Mouse (Mus musculus) stomach, embryonic 15.5 days (tissue): ENCODE measurements around the gene Lrrc59. TPM values are rescaled to one million over a fixed set of nuclear protein-coding genes. Genes with fewer than 3 reads are reported as not detected.
"Not testable (repeated sequence)": the region's sequence is repeated elsewhere in the genome, so short reads cannot be mapped to it uniquely, and the experiment has no call there.

Experiments used
- ATAC-seq: fragments of 200-750 bp; cut with Nextera tagmentation; 2 replicates; pipeline ENCODE4 v1.8.0; 2017; ENCODE audit warnings: low read depth, moderate number of reproducible peaks, moderate TSS enrichment; ENCODE audit not compliant: insufficient read depth, low FRiP score
- H3K27ac ChIP-seq: fragments of 300-500 bp; sonication (generic); 2 replicates; pipeline ENCODE4 v1.5.1; 2015; ENCODE audit warnings: mild to moderate bottlenecking, inconsistent platforms
- H3K27me3 ChIP-seq: fragments of 300-500 bp; sonication (generic); replicated peaks from 2 replicates; pipeline ENCODE4 v1.6.1; 2015; ENCODE audit warnings: inconsistent platforms
- H3K36me3 ChIP-seq: fragments of 300-500 bp; sonication (generic); 2 replicates; pipeline ENCODE4 v1.6.1; 2015; ENCODE audit warnings: inconsistent platforms
- H3K4me1 ChIP-seq: fragments of 300-500 bp; sonication (generic); 2 replicates; pipeline ENCODE4 v1.6.1; 2015; ENCODE audit warnings: inconsistent platforms
- H3K4me2 ChIP-seq: fragments of 300-500 bp; sonication (generic); 2 replicates; pipeline ENCODE4 v1.6.1; 2015; ENCODE audit warnings: mild to moderate bottlenecking, inconsistent platforms
- H3K4me3 ChIP-seq: fragments of 300-500 bp; sonication (generic); replicated peaks from 2 replicates; pipeline ENCODE4 v1.5.1; 2015; ENCODE audit warnings: inconsistent platforms
- H3K9ac ChIP-seq: fragments of 300-500 bp; sonication (generic); 2 replicates; pipeline ENCODE4 v1.6.1; 2015; ENCODE audit warnings: inconsistent platforms
- H3K9me3 ChIP-seq: fragments of 300-500 bp; sonication (generic); 2 replicates; pipeline ENCODE4 v1.6.1; 2016; ENCODE audit warnings: inconsistent platforms
- WGBS: fragments of 180-500 bp; shearing (Covaris S2); methylation state at CpG from one replicate; pipeline ENCODE4 v1.1.7; 2015; 5-methylcytosine and 5-hydroxymethylcytosine counted together
- polyA plus RNA-seq: library from polyadenylated mRNA; unstranded; fragments of >200 nt; fragmentation: Nextera tagmentation; extraction: Ambion mirVana; gene quantifications from 2 replicates; pipeline ENCODE4 v1.2.1, GENCODE M21; 2015

The Lrrc59 gene
- polyA plus RNA-seq, 1 experiment from 2014 or later: 223 TPM

- H3K27ac ChIP-seq: no peak overlapping the region
- H3K4me2 ChIP-seq: no peak overlapping the region
- H3K9ac ChIP-seq: no peak overlapping the region
- peaks cover 61% of the 10 kb centered on the region for H3K36me3 ChIP-seq
- WGBS: 91% methylated on average over 5 of the region's 5 CpGs
- ATAC-seq: no peak
- H3K4me3 ChIP-seq: no peak overlapping the region
- H3K4me1 ChIP-seq: peaks cover 5% of the 10 kb centered on the region; the same call in 1 of the 2 replicates
- no peaks in the 10 kb centered on the region for H3K27me3 ChIP-seq
- no peaks in the 10 kb centered on the region for H3K9me3 ChIP-seq
Observed at GRCm38 (mm10) chr11:94634431-94634830, 4.9 kb downstream of the Lrrc59 start.

GRCm38 (mm10) chr11:94644461-94645219 is 15.1 kb downstream of the Lrrc59 start:
- ATAC-seq: no peak
- Histone ChIP-seq H3K4me2 (no peak overlapping the region), H3K4me1 (no peaks in the 10 kb centered on the region), H3K27me3 (no peaks in the 10 kb centered on the region), H3K27ac (no peak overlapping the region), H3K9ac (no peak overlapping the region), H3K9me3 (no peaks in the 10 kb centered on the region), H3K4me3 (no peak overlapping the region), H3K36me3 (peaks cover 79% of the 10 kb centered on the region)
- 86% methylated on average over 8 of the region's 8 CpGs for WGBS

GRCm38 (mm10) chr11:94646457-94646856 is 16.9 kb downstream of the Lrrc59 start:
- Histone ChIP-seq H3K4me2 (no peak overlapping the region), H3K9me3 (no peaks in the 10 kb centered on the region), H3K27me3 (no peaks in the 10 kb centered on the region), H3K4me3 (no peak overlapping the region), H3K9ac (no peak overlapping the region), H3K4me1 (no peaks in the 10 kb centered on the region), H3K27ac (no peak overlapping the region), H3K36me3 (peaks cover 66% of the 10 kb centered on the region)
- no peak for ATAC-seq
- WGBS: 93% methylated on average over 4 of the region's 4 CpGs

- H3K4me1 ChIP-seq, H3K9me3 ChIP-seq, H3K27me3 ChIP-seq, H3K9ac ChIP-seq, H3K4me3 ChIP-seq, H3K4me2 ChIP-seq, H3K27ac ChIP-seq, ATAC-seq: not testable (repeated sequence)
- peaks cover 22% of the 10 kb centered on the region for H3K36me3 ChIP-seq
- 95% methylated on average over 7 of the region's 7 CpGs for WGBS
Observed at GRCm38 (mm10) chr11:94651241-94651640, 21.7 kb downstream of the Lrrc59 start.

- Histone ChIP-seq H3K36me3 (peaks cover 7% of the 10 kb centered on the region; the same call in 1 of the 2 replicates), H3K9me3 (no peaks in the 10 kb centered on the region), H3K4me1 (peaks cover 7% of the 10 kb centered on the region; the same call in 1 of the 2 replicates), H3K9ac (no peak overlapping the region; the same call in 1 of the 2 replicates), H3K27ac (no peak overlapping the region), H3K4me3 (peak overlapping the region; percentile 81), H3K4me2 (peak overlapping the region; percentile 82), H3K27me3 (no peaks in the 10 kb centered on the region)
- ATAC-seq: no peak
- WGBS: 43% methylated on average over 8 of the region's 8 CpGs
Observed at GRCm38 (mm10) chr11:94652973-94653372, 23.4 kb downstream of the Lrrc59 start.

- Histone ChIP-seq H3K9ac (peak within 1 kb of the TSS; percentile 61), H3K4me1 (peaks cover 7% of the 10 kb centered on the region; the same call in 1 of the 2 replicates), H3K27ac (peak within 1 kb of the TSS; percentile 97), H3K9me3 (no peaks in the 10 kb centered on the region), H3K36me3 (peaks cover 7% of the 10 kb centered on the region; the same call in 1 of the 2 replicates), H3K4me2 (peak within 1 kb of the TSS; percentile 82), H3K4me3 (peak within 1 kb of the TSS; percentile 81), H3K27me3 (no peaks in the 10 kb centered on the region)
- peak; percentile 87 for ATAC-seq
- 1% methylated on average over 32 of the region's 32 CpGs for WGBS
Observed at GRCm38 (mm10) chr11:94653663-94654436, 24.3 kb downstream of the Lrrc59 start, which contains the start of the genes Mrpl27 and Eme1. TSS of gene Mrpl27 (plus strand) at chr11:94653767. TSS of gene Eme1 (minus strand) at chr11:94653964.

- H3K27ac ChIP-seq: no peak overlapping the region
- H3K9ac ChIP-seq: no peak overlapping the region
- no peak for ATAC-seq
- H3K4me1 ChIP-seq: no peaks in the 10 kb centered on the region
- H3K4me2 ChIP-seq: no peak overlapping the region
- H3K36me3 ChIP-seq: peaks cover 42% of the 10 kb centered on the region
- 57% methylated on average over 1 of the region's 1 CpGs for WGBS
- no peaks in the 10 kb centered on the region for H3K9me3 ChIP-seq
- H3K27me3 ChIP-seq: no peaks in the 10 kb centered on the region
- H3K4me3 ChIP-seq: no peak overlapping the region
Observed at GRCm38 (mm10) chr11:94661344-94661743, 31.8 kb downstream of the Lrrc59 start.

GRCm38 (mm10) chr11:94665281-94665680 is 35.7 kb downstream of the Lrrc59 start:
- no peaks in the 10 kb centered on the region for H3K27me3 ChIP-seq
- H3K4me1 ChIP-seq: no peaks in the 10 kb centered on the region
- no peak overlapping the region for H3K4me2 ChIP-seq
- no peak for ATAC-seq
- no peak overlapping the region for H3K27ac ChIP-seq
- H3K9ac ChIP-seq: no peak overlapping the region
- H3K4me3 ChIP-seq: no peak overlapping the region
- WGBS: 92% methylated on average over 6 of the region's 6 CpGs
- peaks cover 75% of the 10 kb centered on the region for H3K36me3 ChIP-seq
- no peaks in the 10 kb centered on the region for H3K9me3 ChIP-seq

GRCm38 (mm10) chr11:94674984-94675383 is 45.4 kb downstream of the Lrrc59 start:
- H3K27me3 ChIP-seq: no peaks in the 10 kb centered on the region
- no peaks in the 10 kb centered on the region for H3K9me3 ChIP-seq
- ATAC-seq: no peak
- peaks cover 3% of the 10 kb centered on the region for H3K36me3 ChIP-seq
- H3K9ac ChIP-seq: no peak overlapping the region
- 74% methylated on average over 5 of the region's 5 CpGs for WGBS
- peaks cover 30% of the 10 kb centered on the region for H3K4me1 ChIP-seq
- no peak overlapping the region for H3K4me2 ChIP-seq
- no peak overlapping the region for H3K4me3 ChIP-seq
- no peak overlapping the region for H3K27ac ChIP-seq

- no peak overlapping the region for H3K9ac ChIP-seq
- H3K27me3 ChIP-seq: no peaks in the 10 kb centered on the region
- H3K27ac ChIP-seq: no peak overlapping the region
- H3K4me3 ChIP-seq: no peak overlapping the region
- no peaks in the 10 kb centered on the region; the same call in 1 of the 2 replicates for H3K36me3 ChIP-seq
- ATAC-seq: no peak
- 67% methylated on average over 5 of the region's 5 CpGs for WGBS
- H3K9me3 ChIP-seq: no peaks in the 10 kb centered on the region
- H3K4me1 ChIP-seq: peaks cover 30% of the 10 kb centered on the region
- H3K4me2 ChIP-seq: peak overlapping the region; percentile 87
Observed at GRCm38 (mm10) chr11:94675446-94675845, 45.9 kb downstream of the Lrrc59 start.

- 32% methylated on average over 4 of the region's 4 CpGs for WGBS
- no peak overlapping the region for H3K27ac ChIP-seq
Observed at GRCm38 (mm10) chr11:94676308-94676707, 46.7 kb downstream of the Lrrc59 start.

More at GRCm38 (mm10) chr11:94676308-94676707, 46.7 kb downstream of the Lrrc59 start:
- Histone ChIP-seq H3K4me1 (peaks cover 30% of the 10 kb centered on the region), H3K9ac (no peak overlapping the region), H3K9me3 (no peaks in the 10 kb centered on the region), H3K27me3 (no peaks in the 10 kb centered on the region), H3K36me3 (no peaks in the 10 kb centered on the region; the same call in 1 of the 2 replicates), H3K4me2 (peak overlapping the region; percentile 87), H3K4me3 (peak overlapping the region; percentile 94)
- ATAC-seq: no peak
